Mouse (Mus musculus) liver, adult 2 months (tissue): ENCODE measurements around the gene Dnajc11.

Source experiments
- CTCF ChIP-seq: fragments of 200-500 bp; IDR thresholded peaks from 2 replicates; pipeline ENCODE4 v1.5.1; 2011; ENCODE audit warnings: low read depth, low read length, control low read depth
- POLR2A ChIP-seq: fragments of 200-500 bp; IDR thresholded peaks from 2 replicates; pipeline ENCODE4 v1.6.1; 2011; ENCODE audit warnings: low read length, control low read depth; ENCODE audit not compliant: insufficient read depth; ENCODE audit errors: extremely low read depth

DNA sequence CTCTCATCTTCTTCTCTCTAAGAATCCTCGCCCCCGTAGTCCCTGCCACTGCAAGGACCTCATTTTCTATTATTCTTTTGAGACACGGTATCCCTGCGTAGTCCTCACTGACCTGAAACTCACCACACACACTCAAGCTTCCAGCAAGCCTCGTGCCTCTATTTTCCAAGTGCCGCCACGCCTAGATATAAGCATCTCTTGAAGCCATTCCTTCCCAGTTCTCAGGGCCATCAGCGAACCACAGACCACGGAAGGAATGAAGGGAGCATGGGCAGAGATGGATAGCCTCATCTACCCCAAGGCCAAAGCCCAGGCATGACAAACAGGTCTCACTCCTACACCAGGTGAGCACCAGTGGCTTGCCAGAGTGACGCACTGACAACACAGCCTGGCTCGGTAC, 91.0 kb downstream of the Dnajc11 start:
- TF ChIP-seq CTCF, result no peak
- no peak for TF ChIP-seq POLR2A
